Mouse (Mus musculus) neural tube, embryonic 13.5 days (tissue): ENCODE measurements around the gene Slc35c2. TPM values are rescaled to one million over a fixed set of nuclear protein-coding genes. Genes with fewer than 3 reads are reported as not detected.
A peak's percentile ranks its signal among the peaks of the same experiment; 100 is the strongest.

ENCODE experiments used
- ATAC-seq: fragments of 200-750 bp; cut with Nextera tagmentation; 2 replicates; pipeline ENCODE4 v1.8.0; 2017; ENCODE audit warnings: low read depth, mild to moderate bottlenecking, moderate TSS enrichment, moderate library complexity
- H3K27ac ChIP-seq: fragments of 300-500 bp; sonication (generic); replicated peaks from 2 replicates; pipeline ENCODE4 v1.5.1; 2015; ENCODE audit warnings: moderate library complexity, mild to moderate bottlenecking, inconsistent platforms
- H3K27me3 ChIP-seq: fragments of 300-500 bp; sonication (generic); 2 replicates; pipeline ENCODE4 v1.6.1; 2015; ENCODE audit warnings: mild to moderate bottlenecking, inconsistent platforms
- H3K36me3 ChIP-seq: fragments of 300-500 bp; sonication (generic); 2 replicates; pipeline ENCODE4 v1.6.1; 2015; ENCODE audit warnings: mild to moderate bottlenecking, inconsistent platforms
- H3K4me1 ChIP-seq: fragments of 300-500 bp; sonication (generic); replicated peaks from 2 replicates; pipeline ENCODE4 v1.6.1; 2015; ENCODE audit warnings: inconsistent platforms
- H3K4me2 ChIP-seq: fragments of 300-500 bp; sonication (generic); 2 replicates; pipeline ENCODE4 v1.6.1; 2015; ENCODE audit warnings: inconsistent platforms, mild to moderate bottlenecking, moderate library complexity
- H3K4me3 ChIP-seq: fragments of 300-500 bp; sonication (generic); 2 replicates; pipeline ENCODE4 v1.5.1; 2015; ENCODE audit warnings: mild to moderate bottlenecking, inconsistent platforms
- H3K9ac ChIP-seq: fragments of 300-500 bp; sonication (generic); 2 replicates; pipeline ENCODE4 v1.6.1; 2015; ENCODE audit warnings: moderate library complexity, mild to moderate bottlenecking, inconsistent platforms
- H3K9me3 ChIP-seq: fragments of 300-500 bp; sonication (generic); 2 replicates; pipeline ENCODE4 v1.6.1; 2016; ENCODE audit warnings: inconsistent platforms
- WGBS: fragments of 180-500 bp; shearing (Covaris S2); methylation state at CpG from one replicate; pipeline ENCODE4 v1.1.7; 2015; 5-methylcytosine and 5-hydroxymethylcytosine counted together
- polyA plus RNA-seq: library from polyadenylated mRNA; unstranded; fragments of >200 nt; fragmentation: Nextera tagmentation; extraction: Ambion mirVana; gene quantifications from 2 replicates; pipeline ENCODE4 v1.2.1, GENCODE M21; 2015

The Slc35c2 gene
- polyA plus RNA-seq, 1 experiment from 2014 or later, result 57.3 TPM

- H3K9me3 ChIP-seq, result no peaks in the 10 kb centered on the region
- H3K27ac ChIP-seq, result no peak overlapping the region
- peaks cover 60% of the 10 kb centered on the region for H3K4me1 ChIP-seq
- peaks cover 57% of the 10 kb centered on the region for H3K27me3 ChIP-seq
- ATAC-seq, result no peak
- H3K36me3 ChIP-seq, result no peaks in the 10 kb centered on the region
- H3K4me2 ChIP-seq, result no peak overlapping the region
- H3K9ac ChIP-seq, result 0 out of 2 replicates have a peak overlapping the region, but pooled peaks have one; percentile 26
- no peak overlapping the region for H3K4me3 ChIP-seq
- WGBS, result 53% methylated on average over 7 of the region's 7 CpGs
Measured at GRCm38 (mm10) chr2:165270858-165271257, 16.8 kb downstream of the Slc35c2 start.

GRCm38 (mm10) chr2:165266739-165267138, 20.9 kb downstream of the Slc35c2 start:
- ATAC-seq, result no peak
- Histone ChIP-seq H3K4me3 (no peak overlapping the region), H3K36me3 (no peaks in the 10 kb centered on the region), H3K4me2 (0 out of 2 replicates have a peak overlapping the region, but pooled peaks have one; percentile 7), H3K27ac (no peak overlapping the region), H3K9me3 (no peaks in the 10 kb centered on the region), H3K9ac (no peak overlapping the region; the same call in none of the 2 replicates), H3K27me3 (peaks cover 73% of the 10 kb centered on the region), H3K4me1 (peaks cover 40% of the 10 kb centered on the region)
- WGBS, result 7% methylated on average over 12 of the region's 12 CpGs

- Histone ChIP-seq H3K36me3 (no peaks in the 10 kb centered on the region), H3K4me2 (no peak overlapping the region), H3K9ac (no peak overlapping the region), H3K4me3 (no peak overlapping the region), H3K27me3 (peaks cover 76% of the 10 kb centered on the region), H3K9me3 (no peaks in the 10 kb centered on the region), H3K4me1 (peaks cover 46% of the 10 kb centered on the region), H3K27ac (no peak overlapping the region)
- 38% methylated on average over 7 of the region's 7 CpGs for WGBS
- no peak for ATAC-seq
Measured at GRCm38 (mm10) chr2:165263861-165264260, 23.8 kb downstream of the Slc35c2 start.

GRCm38 (mm10) chr2:165262274-165262990, 25.2 kb downstream of the Slc35c2 start:
- Histone ChIP-seq H3K4me3 (no peak overlapping the region), H3K36me3 (no peaks in the 10 kb centered on the region), H3K4me1 (peaks cover 60% of the 10 kb centered on the region), H3K9ac (no peak overlapping the region), H3K4me2 (no peak overlapping the region), H3K27me3 (peaks cover 77% of the 10 kb centered on the region), H3K27ac (no peak overlapping the region), H3K9me3 (no peaks in the 10 kb centered on the region)
- ATAC-seq, result no peak
- WGBS, result 68% methylated on average over 18 of the region's 18 CpGs

- no peak overlapping the region for H3K4me3 ChIP-seq
- H3K27me3 ChIP-seq, result peaks cover 86% of the 10 kb centered on the region
- no peak overlapping the region for H3K4me2 ChIP-seq
- ATAC-seq, result peak; percentile 44
- no peaks in the 10 kb centered on the region for H3K36me3 ChIP-seq
- H3K27ac ChIP-seq, result no peak overlapping the region
- no peak overlapping the region for H3K9ac ChIP-seq
- 54% methylated on average over 8 of the region's 8 CpGs for WGBS
- H3K4me1 ChIP-seq, result peaks cover 59% of the 10 kb centered on the region
- no peaks in the 10 kb centered on the region for H3K9me3 ChIP-seq
Measured at GRCm38 (mm10) chr2:165259859-165260258, 27.8 kb downstream of the Slc35c2 start.

GRCm38 (mm10) chr2:165258321-165258720, 29.3 kb downstream of the Slc35c2 start:
- Histone ChIP-seq H3K9ac (no peak overlapping the region), H3K27ac (no peak overlapping the region), H3K27me3 (peaks cover 88% of the 10 kb centered on the region), H3K4me3 (no peak overlapping the region), H3K9me3 (no peaks in the 10 kb centered on the region), H3K4me1 (peaks cover 62% of the 10 kb centered on the region), H3K4me2 (no peak overlapping the region), H3K36me3 (no peaks in the 10 kb centered on the region)
- WGBS, result 81% methylated on average over 6 of the region's 6 CpGs
- ATAC-seq, result no peak

GRCm38 (mm10) chr2:165257151-165257834, 30.4 kb downstream of the Slc35c2 start:
- 30% methylated on average over 11 of the region's 11 CpGs for WGBS
- peaks cover 88% of the 10 kb centered on the region for H3K27me3 ChIP-seq
- no peak overlapping the region; the same call in 1 of the 2 replicates for H3K9ac ChIP-seq
- no peaks in the 10 kb centered on the region for H3K36me3 ChIP-seq
- no peak overlapping the region for H3K4me3 ChIP-seq
- ATAC-seq, result no peak
- H3K4me1 ChIP-seq, result peaks cover 62% of the 10 kb centered on the region
- no peaks in the 10 kb centered on the region for H3K9me3 ChIP-seq
- no peak overlapping the region for H3K27ac ChIP-seq
- H3K4me2 ChIP-seq, result no peak overlapping the region

- peaks cover 87% of the 10 kb centered on the region for H3K27me3 ChIP-seq
- no peaks in the 10 kb centered on the region for H3K9me3 ChIP-seq
- no peaks in the 10 kb centered on the region for H3K36me3 ChIP-seq
- no peak for ATAC-seq
- no peak overlapping the region for H3K27ac ChIP-seq
- no peak overlapping the region for H3K4me3 ChIP-seq
- H3K4me1 ChIP-seq, result peaks cover 62% of the 10 kb centered on the region
- H3K4me2 ChIP-seq, result no peak overlapping the region
- WGBS, result 70% methylated on average over 10 of the region's 10 CpGs
- H3K9ac ChIP-seq, result no peak overlapping the region
Measured at GRCm38 (mm10) chr2:165256213-165256612, 31.5 kb downstream of the Slc35c2 start.

- no peaks in the 10 kb centered on the region for H3K36me3 ChIP-seq
- peaks cover 90% of the 10 kb centered on the region for H3K27me3 ChIP-seq
- peak overlapping the region; percentile 22; the same call in 1 of the 2 replicates for H3K9ac ChIP-seq
- 11% methylated on average over 10 of the region's 10 CpGs for WGBS
- no peak overlapping the region for H3K4me3 ChIP-seq
- H3K4me2 ChIP-seq, result no peak overlapping the region
- no peaks in the 10 kb centered on the region for H3K9me3 ChIP-seq
- peaks cover 43% of the 10 kb centered on the region for H3K4me1 ChIP-seq
- no peak overlapping the region for H3K27ac ChIP-seq
- peak; percentile 23; the same call in 1 of the 2 replicates for ATAC-seq
Measured at GRCm38 (mm10) chr2:165253867-165254266, 33.8 kb downstream of the Slc35c2 start.

GRCm38 (mm10) chr2:165253269-165253668, 34.4 kb downstream of the Slc35c2 start:
- H3K4me3 ChIP-seq, result no peak overlapping the region
- no peaks in the 10 kb centered on the region for H3K36me3 ChIP-seq
- peaks cover 88% of the 10 kb centered on the region for H3K27me3 ChIP-seq
- no peak for ATAC-seq
- no peak overlapping the region for H3K9ac ChIP-seq
- H3K4me1 ChIP-seq, result peaks cover 37% of the 10 kb centered on the region
- H3K9me3 ChIP-seq, result no peaks in the 10 kb centered on the region
- 75% methylated on average over 8 of the region's 8 CpGs for WGBS
- no peak overlapping the region for H3K4me2 ChIP-seq
- no peak overlapping the region for H3K27ac ChIP-seq

GRCm38 (mm10) chr2:165252801-165253200, 34.9 kb downstream of the Slc35c2 start:
- Histone ChIP-seq H3K27me3 (peaks cover 88% of the 10 kb centered on the region), H3K36me3 (no peaks in the 10 kb centered on the region), H3K4me2 (no peak overlapping the region), H3K4me1 (peaks cover 32% of the 10 kb centered on the region), H3K9ac (no peak overlapping the region), H3K27ac (no peak overlapping the region), H3K4me3 (no peak overlapping the region), H3K9me3 (no peaks in the 10 kb centered on the region)
- no peak for ATAC-seq
- WGBS, result 46% methylated on average over 9 of the region's 9 CpGs

- Histone ChIP-seq H3K27me3 (peaks cover 88% of the 10 kb centered on the region), H3K9me3 (no peaks in the 10 kb centered on the region)
Measured at GRCm38 (mm10) chr2:165252381-165252780, 35.3 kb downstream of the Slc35c2 start.

More at GRCm38 (mm10) chr2:165252381-165252780, 35.3 kb downstream of the Slc35c2 start:
- Histone ChIP-seq H3K4me3 (no peak overlapping the region), H3K27ac (no peak overlapping the region), H3K4me1 (peaks cover 31% of the 10 kb centered on the region), H3K36me3 (no peaks in the 10 kb centered on the region), H3K9ac (no peak overlapping the region), H3K4me2 (no peak overlapping the region)
- no peak for ATAC-seq
- WGBS, result 85% methylated on average over 8 of the region's 8 CpGs
